Mouse (Mus musculus) ES-Bruce4 (cell line): ENCODE data around the gene Fam71e2. TPM values are rescaled to one million over a fixed set of nuclear protein-coding genes. Genes with fewer than 3 reads are reported as not detected.
A peak's percentile ranks its signal among the peaks of the same experiment; 100 is the strongest.

Experiments
- H3K27ac ChIP-seq: 2 replicates; pipeline ENCODE4 v1.5.1; 2012; ENCODE audit warnings: low read length, inconsistent platforms; ENCODE audit not compliant: insufficient read depth
- H3K27me3 ChIP-seq: 2 replicates; pipeline ENCODE4 v1.6.1; 2012; ENCODE audit warnings: mild to moderate bottlenecking, low read length, inconsistent platforms; ENCODE audit not compliant: control insufficient read depth, poor library complexity, insufficient read depth, severe bottlenecking
- H3K36me3 ChIP-seq: 2 replicates; pipeline ENCODE4 v1.6.1; 2012; ENCODE audit warnings: inconsistent platforms, mild to moderate bottlenecking, low read length, moderate library complexity; ENCODE audit not compliant: control insufficient read depth, poor library complexity, insufficient read depth, severe bottlenecking
- H3K4me1 ChIP-seq: one replicate; pipeline ENCODE4 v1.8.1; 2011; ENCODE audit warnings: low read length; ENCODE audit not compliant: control insufficient read depth, insufficient read depth
- H3K4me3 ChIP-seq: 2 replicates; pipeline ENCODE4 v1.5.1; 2011; ENCODE audit warnings: low read depth, mild to moderate bottlenecking, low read length
- H3K9ac ChIP-seq: 2 replicates; pipeline ENCODE4 v1.6.1; 2012; ENCODE audit warnings: low read depth, mild to moderate bottlenecking, inconsistent platforms; ENCODE audit not compliant: poor library complexity, severe bottlenecking
- H3K9me3 ChIP-seq: replicated peaks from 2 replicates; pipeline ENCODE4 v1.6.1; 2012; ENCODE audit warnings: mild to moderate bottlenecking, low read length, inconsistent platforms; ENCODE audit not compliant: control insufficient read depth, poor library complexity, insufficient read depth, severe bottlenecking
- CTCF ChIP-seq: IDR thresholded peaks from one replicate; pipeline ENCODE4 v1.8.1; 2011; ENCODE audit warnings: low read depth, low read length
- EP300 ChIP-seq: IDR thresholded peaks from 2 replicates; pipeline ENCODE4 v1.6.1; 2011; ENCODE audit warnings: low read depth, low read length; ENCODE audit not compliant: insufficient read depth
- POLR2A ChIP-seq: IDR thresholded peaks from one replicate; pipeline ENCODE4 v1.8.1; 2011; ENCODE audit warnings: low read length; ENCODE audit not compliant: insufficient read depth
- polyA plus RNA-seq: library from polyadenylated mRNA; stranded (reverse); fragments of >200 nt; gene quantifications from 2 replicates; pipeline ENCODE4 v1.2.4, GENCODE M21; 2011; ENCODE audit warnings: low read depth; ENCODE audit not compliant: missing spikeins, insufficient read depth, insufficient read length

Fam71e2 gene
- polyA plus RNA-seq, 1 experiment, result not detected

- H3K27me3 ChIP-seq, result no peaks in the 10 kb centered on the region
- no peaks in the 10 kb centered on the region for H3K9me3 ChIP-seq
- H3K9ac ChIP-seq, result peak within 1 kb of the TSS; percentile 98
- H3K27ac ChIP-seq, result peak within 1 kb of the TSS; percentile 97
- peak within 1 kb of the TSS; percentile 99 for H3K4me3 ChIP-seq
- H3K4me1 ChIP-seq, result no peaks in the 10 kb centered on the region
- TF ChIP-seq POLR2A (peak; percentile 83), CTCF (no peak), EP300 (no peak)
- peaks cover 42% of the 10 kb centered on the region for H3K36me3 ChIP-seq
These were observed 21.4 kb upstream of the Fam71e2 start, which contains the start of gene Rpl28 for GRCm38 (mm10) chr7:4792278-4793212. Gene Rpl28 (plus strand): TSS chr7:4792874.

GRCm38 (mm10) chr7:4789436-4789935 lies 18.4 kb upstream of the Fam71e2 start, which contains the start of gene Tmem238:
Gene Tmem238 (minus strand): TSS chr7:4789656.
- Histone ChIP-seq H3K9me3 (no peaks in the 10 kb centered on the region), H3K4me3 (peak within 1 kb of the TSS; percentile 90), H3K36me3 (peaks cover 15% of the 10 kb centered on the region), H3K27me3 (no peaks in the 10 kb centered on the region), H3K27ac (peak within 1 kb of the TSS; percentile 41), H3K9ac (peak within 1 kb of the TSS; percentile 86), H3K4me1 (no peaks in the 10 kb centered on the region)
- TF ChIP-seq POLR2A, result peak; percentile 23
- TF ChIP-seq EP300, result no peak

- H3K9ac ChIP-seq, result peak overlapping the region; percentile 86
- H3K27me3 ChIP-seq, result no peaks in the 10 kb centered on the region
- peak overlapping the region; percentile 41 for H3K27ac ChIP-seq
- peaks cover 8% of the 10 kb centered on the region for H3K36me3 ChIP-seq
- peak overlapping the region; percentile 90 for H3K4me3 ChIP-seq
- no peaks in the 10 kb centered on the region for H3K9me3 ChIP-seq
- H3K4me1 ChIP-seq, result no peaks in the 10 kb centered on the region
- TF ChIP-seq CTCF (no peak), EP300 (no peak), POLR2A (no peak)
These were observed 17.7 kb upstream of the Fam71e2 start for GRCm38 (mm10) chr7:4788499-4789435.

- Histone ChIP-seq H3K9me3 (no peaks in the 10 kb centered on the region), H3K4me3 (no peak overlapping the region), H3K4me1 (no peaks in the 10 kb centered on the region), H3K36me3 (no peaks in the 10 kb centered on the region), H3K9ac (no peak overlapping the region), H3K27ac (no peak overlapping the region), H3K27me3 (no peaks in the 10 kb centered on the region)
- no peak for TF ChIP-seq EP300
- no peak for TF ChIP-seq POLR2A
- TF ChIP-seq CTCF, result no peak
These were observed 12.7 kb upstream of the Fam71e2 start for GRCm38 (mm10) chr7:4783667-4784268.

GRCm38 (mm10) chr7:4782759-4783158 lies 11.7 kb upstream of the Fam71e2 start, which contains the start of the genes Il11 and Tmem190:
Gene Il11 (minus strand): TSS chr7:4782859.
Gene Tmem190 (plus strand): TSS chr7:4782937.
- Histone ChIP-seq H3K4me1 (no peaks in the 10 kb centered on the region), H3K9me3 (no peaks in the 10 kb centered on the region), H3K4me3 (no peak within 1 kb of the TSS), H3K9ac (no peak within 1 kb of the TSS), H3K27me3 (no peaks in the 10 kb centered on the region), H3K27ac (no peak within 1 kb of the TSS), H3K36me3 (no peaks in the 10 kb centered on the region)
- TF ChIP-seq EP300 (no peak), CTCF (no peak), POLR2A (no peak)
